Mouse (Mus musculus) neural tube, embryonic 11.5 days (tissue): Measurements from ENCODE around the gene Atrx. TPM values are rescaled to one million over a fixed set of nuclear protein-coding genes. Genes with fewer than 3 reads are reported as not detected.

Experiments used
- ATAC-seq: fragments of 200-750 bp; cut with Nextera tagmentation; 2 replicates; pipeline ENCODE4 v1.8.0; 2017; ENCODE audit warnings: moderate number of reproducible peaks, mild to moderate bottlenecking, moderate TSS enrichment, moderate library complexity; ENCODE audit not compliant: insufficient read depth, low FRiP score, low TSS enrichment
- DNase-seq: peaks from one replicate; pipeline ENCODE4 v3.0.0-alpha.2; 2015; ENCODE audit warnings: low spot score
- H3K27ac ChIP-seq: fragments of 300-500 bp; sonication (generic); 2 replicates; pipeline ENCODE4 v1.5.1; 2014; ENCODE audit warnings: low read depth, mild to moderate bottlenecking, low read length
- H3K27me3 ChIP-seq: fragments of 300-500 bp; sonication (generic); 2 replicates; pipeline ENCODE4 v1.6.1; 2014; ENCODE audit warnings: mild to moderate bottlenecking, low read length, mixed read lengths; ENCODE audit not compliant: control insufficient read depth, insufficient read depth
- H3K36me3 ChIP-seq: fragments of 300-500 bp; sonication (generic); 2 replicates; pipeline ENCODE4 v1.6.1; 2014; ENCODE audit warnings: mild to moderate bottlenecking, low read length, moderate library complexity, mixed read lengths; ENCODE audit not compliant: control insufficient read depth, insufficient read depth
- H3K4me1 ChIP-seq: fragments of 300-500 bp; sonication (generic); 2 replicates; pipeline ENCODE4 v1.6.1; 2014; ENCODE audit warnings: low read length, mixed read lengths; ENCODE audit not compliant: control insufficient read depth, insufficient read depth
- H3K4me2 ChIP-seq: fragments of 300-500 bp; sonication (generic); 2 replicates; pipeline ENCODE4 v1.6.1; 2014; ENCODE audit warnings: low read depth, mild to moderate bottlenecking, moderate library complexity
- H3K4me3 ChIP-seq: fragments of 300-500 bp; sonication (generic); 2 replicates; pipeline ENCODE4 v1.5.1; 2014; ENCODE audit warnings: low read depth, low read length
- H3K9ac ChIP-seq: fragments of 300-500 bp; sonication (generic); 2 replicates; pipeline ENCODE4 v1.6.1; 2014; ENCODE audit warnings: mild to moderate bottlenecking, low read length
- H3K9me3 ChIP-seq: fragments of 300-500 bp; sonication (generic); 2 replicates; pipeline ENCODE4 v1.6.1; 2016; ENCODE audit warnings: low read length; ENCODE audit not compliant: control insufficient read depth
- WGBS: fragments of 180-500 bp; shearing (Covaris S2); extraction: QIAGEN DNeasy Blood & Tissue Kit; methylation state at CpG from one replicate; pipeline ENCODE4 v1.1.7; 2014; 5-methylcytosine and 5-hydroxymethylcytosine counted together
- polyA plus RNA-seq: library from polyadenylated mRNA; unstranded; fragments of >200 nt; fragmentation: Nextera tagmentation; extraction: Ambion mirVana; gene quantifications from 2 replicates; pipeline ENCODE4 v1.2.1, GENCODE M21; 2014

Atrx gene
- polyA plus RNA-seq, 1 experiment from 2014 or later: 179 TPM

GRCm38 (mm10) chrX:105886921-105887320 lies 42.3 kb downstream of the Atrx start:
- DNase-seq: no peak
- ATAC-seq: no peak
- H3K9me3 ChIP-seq: no peaks in the 10 kb centered on the region
- H3K4me3 ChIP-seq: no peak overlapping the region
- H3K27ac ChIP-seq: no peak overlapping the region
- H3K27me3 ChIP-seq: no peaks in the 10 kb centered on the region
- no peak overlapping the region for H3K9ac ChIP-seq
- H3K4me2 ChIP-seq: no peak overlapping the region
- WGBS: 82% methylated on average over 2 of the region's 2 CpGs
- H3K36me3 ChIP-seq: no peaks in the 10 kb centered on the region
- no peaks in the 10 kb centered on the region for H3K4me1 ChIP-seq

GRCm38 (mm10) chrX:105864367-105864766 lies 64.8 kb downstream of the Atrx start:
- H3K27ac ChIP-seq: no peak overlapping the region
- no peak overlapping the region for H3K9ac ChIP-seq
- H3K4me1 ChIP-seq: no peaks in the 10 kb centered on the region
- H3K4me3 ChIP-seq: no peak overlapping the region
- no peaks in the 10 kb centered on the region for H3K9me3 ChIP-seq
- H3K27me3 ChIP-seq: no peaks in the 10 kb centered on the region
- no peaks in the 10 kb centered on the region for H3K36me3 ChIP-seq
- ATAC-seq (no peak), DNase-seq (no peak)
- WGBS: 83% methylated on average over 5 of the region's 5 CpGs
- H3K4me2 ChIP-seq: no peak overlapping the region

- 86% methylated on average over 5 of the region's 5 CpGs for WGBS
- ATAC-seq (no peak), DNase-seq (no peak)
- Histone ChIP-seq H3K27ac (no peak overlapping the region), H3K9me3 (no peaks in the 10 kb centered on the region), H3K36me3 (no peaks in the 10 kb centered on the region), H3K9ac (no peak overlapping the region), H3K4me2 (no peak overlapping the region), H3K4me1 (no peaks in the 10 kb centered on the region), H3K4me3 (no peak overlapping the region), H3K27me3 (no peaks in the 10 kb centered on the region)
Measured at GRCm38 (mm10) chrX:105824462-105824861, 104.7 kb downstream of the Atrx start.

DNA sequence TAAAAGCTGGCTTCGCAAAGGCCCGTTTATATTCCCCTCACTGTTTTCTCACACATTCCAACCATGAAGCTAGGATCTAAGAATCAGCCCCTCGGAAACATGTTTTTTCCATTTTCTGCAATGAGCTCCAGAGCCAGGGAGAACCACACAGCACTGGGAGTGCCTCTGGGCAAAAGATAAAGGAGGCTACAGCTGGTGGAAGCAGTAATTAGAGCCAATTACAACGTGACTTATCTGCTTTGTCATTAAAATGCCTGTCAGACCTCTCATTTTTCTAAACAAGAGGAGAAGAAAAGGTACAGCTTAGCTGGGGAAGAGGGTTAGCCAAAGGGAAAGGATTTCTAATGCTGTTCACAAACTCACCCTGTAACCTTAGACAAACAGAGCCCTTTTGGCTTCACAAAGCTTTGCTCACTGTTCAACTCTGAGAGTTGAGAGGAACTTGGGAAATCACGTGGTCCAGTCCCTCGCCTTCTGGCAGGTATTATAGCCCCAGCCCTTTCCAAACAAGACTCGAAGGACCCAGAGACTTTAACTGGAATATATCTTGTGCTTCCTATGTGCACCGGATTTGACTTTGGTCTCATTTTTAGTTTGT lies 134.3 kb downstream of the Atrx start:
- 63% methylated on average over 8 of the region's 8 CpGs for WGBS

DNA sequence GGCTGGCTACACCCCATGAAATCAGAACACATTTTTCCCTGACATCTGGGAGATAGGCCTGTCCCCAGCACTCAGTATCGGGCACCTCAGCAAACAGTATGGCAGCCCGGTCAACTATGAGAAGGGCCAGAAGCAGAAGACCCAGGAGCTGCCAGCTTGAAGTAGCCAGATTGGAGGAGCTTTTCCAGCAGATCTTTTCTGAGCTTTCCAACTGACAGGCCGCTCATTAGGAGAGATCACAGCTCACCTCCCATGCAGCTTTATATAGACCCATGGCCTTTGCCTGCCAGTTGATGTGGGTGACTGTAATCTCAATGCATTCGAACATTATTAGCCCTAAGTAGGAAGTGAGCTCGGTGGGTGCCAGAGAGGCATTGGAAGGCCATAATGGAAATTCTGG lies 155.9 kb downstream of the Atrx start:
- H3K27ac ChIP-seq: no peak overlapping the region
- no peaks in the 10 kb centered on the region for H3K36me3 ChIP-seq
- no peak overlapping the region for H3K9ac ChIP-seq
- no peaks in the 10 kb centered on the region for H3K27me3 ChIP-seq
- DNase-seq: no peak
- H3K4me3 ChIP-seq: no peak overlapping the region
- ATAC-seq: no peak
- no peaks in the 10 kb centered on the region for H3K9me3 ChIP-seq
- H3K4me2 ChIP-seq: no peak overlapping the region
- no peaks in the 10 kb centered on the region for H3K4me1 ChIP-seq
- 86% methylated on average over 5 of the region's 5 CpGs for WGBS

More for the DNA sequence above, 134.3 kb downstream of the Atrx start:
- no peaks in the 10 kb centered on the region for H3K36me3 ChIP-seq
- H3K9me3 ChIP-seq: no peaks in the 10 kb centered on the region
- no peak for DNase-seq
- H3K4me1 ChIP-seq: no peaks in the 10 kb centered on the region
- ATAC-seq: no peak
- no peak overlapping the region for H3K4me2 ChIP-seq
- no peak overlapping the region for H3K4me3 ChIP-seq
- no peaks in the 10 kb centered on the region for H3K27me3 ChIP-seq
- H3K27ac ChIP-seq: no peak overlapping the region
- H3K9ac ChIP-seq: no peak overlapping the region

- WGBS: 88% methylated on average over 3 of the region's 3 CpGs
- H3K9me3 ChIP-seq: no peaks in the 10 kb centered on the region
- DNase-seq: peak; percentile 8
- H3K4me3 ChIP-seq: no peak overlapping the region
- no peak overlapping the region for H3K9ac ChIP-seq
- peaks cover 42% of the 10 kb centered on the region for H3K27me3 ChIP-seq
- no peak for ATAC-seq
- H3K36me3 ChIP-seq: no peaks in the 10 kb centered on the region
- no peak overlapping the region for H3K4me2 ChIP-seq
- H3K4me1 ChIP-seq: no peaks in the 10 kb centered on the region
- H3K27ac ChIP-seq: no peak overlapping the region
Measured at GRCm38 (mm10) chrX:105767932-105768331, 161.3 kb downstream of the Atrx start.

GRCm38 (mm10) chrX:105767177-105767764 lies 161.9 kb downstream of the Atrx start:
- no peak overlapping the region for H3K27ac ChIP-seq
- no peaks in the 10 kb centered on the region for H3K4me1 ChIP-seq
- H3K36me3 ChIP-seq: no peaks in the 10 kb centered on the region
- H3K9me3 ChIP-seq: no peaks in the 10 kb centered on the region
- peaks cover 48% of the 10 kb centered on the region for H3K27me3 ChIP-seq
- no peak overlapping the region for H3K4me2 ChIP-seq
- DNase-seq: peak; percentile 9
- no peak overlapping the region for H3K4me3 ChIP-seq
- no peak for ATAC-seq
- 41% methylated on average over 9 of the region's 9 CpGs for WGBS
- H3K9ac ChIP-seq: no peak overlapping the region

GRCm38 (mm10) chrX:105766013-105766412 lies 163.2 kb downstream of the Atrx start:
- DNase-seq (no peak), ATAC-seq (no peak)
- H3K9ac ChIP-seq: no peak overlapping the region
- H3K27me3 ChIP-seq: peaks cover 48% of the 10 kb centered on the region
- WGBS: 21% methylated on average over 6 of the region's 6 CpGs
- no peaks in the 10 kb centered on the region for H3K4me1 ChIP-seq
- no peaks in the 10 kb centered on the region for H3K36me3 ChIP-seq
- no peak overlapping the region for H3K4me3 ChIP-seq
- no peak overlapping the region for H3K4me2 ChIP-seq
- no peaks in the 10 kb centered on the region for H3K9me3 ChIP-seq
- H3K27ac ChIP-seq: no peak overlapping the region

DNA sequence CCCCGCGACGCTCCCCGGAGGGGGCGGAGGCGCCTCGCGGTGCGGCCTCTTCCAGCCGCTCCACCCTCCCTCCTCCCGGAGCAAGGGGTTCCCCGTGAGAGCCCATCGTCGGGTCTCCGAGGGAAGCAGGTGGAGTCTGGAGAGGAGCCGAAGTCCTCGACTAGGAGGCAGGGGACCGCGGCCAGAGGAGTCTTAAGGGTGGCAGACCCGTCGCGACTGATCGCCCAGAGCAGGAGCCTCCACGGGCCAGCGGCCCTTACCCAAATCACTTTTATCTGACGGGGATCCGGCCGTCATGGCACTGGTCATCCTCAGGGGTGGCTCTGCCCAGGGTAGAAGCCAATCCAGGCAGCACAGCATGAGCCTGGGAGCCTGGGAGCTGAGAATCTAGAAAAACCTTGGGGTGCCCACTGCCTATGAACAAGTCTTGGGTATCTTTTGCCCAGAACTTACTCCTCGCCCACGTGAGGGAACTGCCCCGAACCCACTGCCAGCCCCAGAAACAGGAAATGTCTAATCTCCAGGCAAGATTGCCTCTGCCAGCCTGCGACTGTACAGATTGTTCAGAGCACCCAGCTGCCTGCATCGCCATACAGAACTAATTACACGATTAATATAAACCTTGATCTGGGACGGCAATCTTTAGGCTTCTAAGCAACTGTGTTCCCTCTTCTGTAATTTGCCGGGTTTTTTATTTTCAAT lies 164.0 kb downstream of the Atrx start:
- Histone ChIP-seq H3K4me2 (peak overlapping the region; percentile 47), H3K36me3 (no peaks in the 10 kb centered on the region), H3K4me1 (no peaks in the 10 kb centered on the region), H3K27me3 (peaks cover 48% of the 10 kb centered on the region), H3K9ac (no peak overlapping the region), H3K27ac (no peak overlapping the region), H3K9me3 (no peaks in the 10 kb centered on the region), H3K4me3 (peak overlapping the region; percentile 34)
- ATAC-seq (no peak), DNase-seq (peak; percentile 13)
- WGBS: 27% methylated on average over 35 of the region's 36 CpGs
